Mouse (Mus musculus) erythroid progenitor cell, adult 5-6 weeks (primary cell): Measurements from ENCODE around the gene Adamts17. TPM values are rescaled to one million over a fixed set of nuclear protein-coding genes. Genes with fewer than 3 reads are reported as not detected.

ENCODE experiments used
- ATAC-seq: replicated peaks from 2 replicates; pipeline ENCODE4 v1.8.0; 2016; ENCODE audit warnings: moderate number of reproducible peaks, mild to moderate bottlenecking, moderate TSS enrichment, inconsistent platforms; ENCODE audit not compliant: poor library complexity, low FRiP score, severe bottlenecking
- total RNA-seq, 2 experiments: library from RNA; stranded (forward) in 1 of 2; stranded (reverse) in 1 of 2; fragments of 150-400 nt in 1 of 2; fragments of 186-747, 209-891 nt in 1 of 2; gene quantifications; 2 replicates each; pipeline versions ENCODE4 v1.2.3 to v1.2.4; 2015 to 2017; ENCODE audit warnings: low replicate concordance in 2 of 2

Adamts17 gene
- total RNA-seq, 2 experiments from 2014 or later: not detected

DNA sequence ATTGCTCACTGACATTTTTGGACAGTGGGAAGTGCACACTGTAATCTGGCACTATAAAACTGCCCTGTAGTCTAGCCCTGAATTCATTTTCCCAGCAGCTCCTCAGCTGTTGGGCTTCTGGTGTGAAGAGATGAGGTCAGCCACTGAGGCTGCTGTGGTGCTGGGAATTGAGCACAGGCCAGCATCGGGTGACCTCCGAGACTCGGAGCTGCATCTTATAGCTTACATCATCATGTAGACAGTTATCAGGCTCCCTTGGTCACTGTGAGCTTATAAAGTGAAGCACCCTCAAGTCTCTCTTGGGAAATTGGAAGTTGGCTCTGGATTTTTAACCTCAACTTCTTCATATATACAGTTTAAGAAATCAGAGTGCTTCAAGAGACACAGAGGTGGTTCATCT, 84.1 kb downstream of the Adamts17 start:
- ATAC-seq: no peak

DNA sequence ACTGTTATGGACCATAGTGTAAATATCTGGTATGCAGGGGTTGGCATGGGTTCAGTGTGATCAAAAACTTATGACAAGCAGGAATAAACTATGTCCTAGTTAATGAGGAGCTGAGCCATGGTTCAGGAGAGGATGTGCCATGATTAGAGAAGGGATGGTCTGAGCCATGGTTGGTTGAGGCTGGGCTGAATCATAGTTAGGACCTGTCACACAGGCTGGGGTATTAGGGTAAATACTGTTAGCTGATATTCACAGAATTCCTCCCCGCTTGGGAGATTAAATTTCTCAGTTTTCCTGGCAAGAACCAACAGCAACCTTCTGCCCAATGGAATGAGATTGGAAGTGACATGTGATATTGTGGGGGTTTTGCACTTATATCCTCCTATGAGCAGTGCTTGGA, 84.6 kb downstream of the Adamts17 start:
- ATAC-seq: no peak

DNA sequence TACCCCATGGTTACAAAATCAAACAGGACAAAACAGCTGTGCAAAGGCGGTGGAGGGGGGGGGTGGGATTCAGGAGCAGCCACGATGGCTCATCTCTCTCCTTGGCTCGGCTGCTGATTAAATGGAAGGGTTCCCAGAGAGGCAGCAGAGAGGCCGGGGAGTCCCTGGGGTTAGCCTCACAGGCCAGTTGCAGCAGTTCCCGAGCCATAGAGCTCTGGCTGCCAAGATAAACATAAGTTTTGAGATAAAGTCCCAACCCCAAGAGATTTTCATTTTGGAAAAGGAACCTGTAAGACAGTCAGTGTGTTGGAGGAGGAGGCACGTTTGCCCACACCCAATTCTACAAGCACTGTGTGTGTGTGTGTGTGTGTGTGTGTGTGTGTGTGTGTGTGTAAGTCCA, 89.7 kb downstream of the Adamts17 start:
- no peak for ATAC-seq

DNA sequence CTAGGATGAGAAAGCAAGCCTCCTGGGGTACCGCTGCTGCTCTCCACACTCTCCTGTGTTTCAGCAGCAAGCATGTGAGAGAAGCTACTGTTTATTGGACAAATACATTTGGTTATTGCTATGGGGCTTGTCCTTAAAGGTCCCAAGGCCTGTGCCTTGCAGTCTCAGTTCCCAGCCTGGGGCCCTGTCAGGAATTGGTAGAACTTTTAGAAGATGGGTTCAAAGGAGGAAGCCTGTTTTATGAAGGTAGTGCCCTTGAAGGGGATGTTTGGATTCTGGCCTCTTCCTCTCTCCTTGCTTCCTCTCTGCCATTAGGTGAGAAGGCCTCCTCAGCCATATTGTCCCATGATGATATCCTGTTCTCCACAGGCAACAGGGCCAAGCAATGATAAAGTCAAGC, 91.8 kb downstream of the Adamts17 start:
- ATAC-seq: no peak

DNA sequence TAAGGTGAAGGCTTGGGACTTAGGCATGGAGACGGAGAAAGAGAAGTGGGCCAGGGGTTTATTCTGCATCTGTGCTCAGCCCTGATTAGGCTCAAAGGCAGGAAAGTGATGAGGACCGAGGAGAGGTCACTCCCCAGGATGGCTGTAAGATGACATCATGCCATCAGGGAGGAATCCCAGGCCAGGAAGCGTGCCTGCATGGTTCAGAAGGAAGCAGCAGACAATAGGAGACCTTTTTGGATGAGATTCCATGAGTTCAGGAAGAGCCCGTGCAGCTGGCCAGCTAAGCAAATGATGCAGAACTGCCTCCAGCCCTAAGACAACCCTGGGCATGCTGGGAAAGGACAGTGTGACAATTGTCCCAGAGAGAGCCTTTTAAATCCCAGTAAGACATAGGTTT, 93.7 kb downstream of the Adamts17 start:
- ATAC-seq: no peak

DNA sequence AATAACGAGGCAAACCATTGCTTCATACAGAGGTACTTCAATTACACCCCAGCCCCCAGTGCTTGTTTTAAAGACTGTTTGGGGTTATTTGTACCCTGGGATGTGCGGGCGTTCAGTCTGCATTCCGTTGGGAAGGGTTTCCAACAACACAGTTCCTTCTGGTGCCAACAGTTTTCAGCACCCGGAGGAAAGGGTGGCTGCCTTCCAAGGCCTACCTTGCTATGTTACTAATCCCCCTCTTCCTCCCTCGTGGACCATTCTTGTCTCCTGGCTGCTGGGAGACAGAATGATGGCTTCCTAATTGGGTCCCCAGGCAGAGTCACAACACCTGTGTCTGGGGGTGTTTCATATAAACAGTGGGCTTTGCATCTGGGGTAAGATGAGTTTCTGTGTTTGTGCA, 94.5 kb downstream of the Adamts17 start:
- no peak for ATAC-seq

DNA sequence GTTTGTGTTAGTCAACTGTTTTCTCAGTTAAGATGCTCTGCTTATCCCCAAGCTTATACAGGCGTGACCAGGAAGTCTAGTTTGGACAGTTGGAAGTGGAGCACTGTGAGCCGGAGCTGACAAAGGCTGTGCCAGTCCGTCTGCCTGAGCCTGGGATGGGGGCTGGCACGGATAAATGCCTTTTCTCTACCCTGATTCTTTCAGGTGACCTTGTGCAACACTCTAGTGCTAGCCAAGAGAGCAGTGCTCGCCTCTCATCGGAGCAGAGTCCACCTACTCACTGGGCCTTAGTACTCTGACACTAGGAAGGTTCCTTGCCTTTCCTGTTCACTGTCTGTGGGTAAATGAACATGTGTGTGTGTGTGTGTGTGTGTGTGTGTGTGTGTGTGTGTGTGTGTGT, 95.5 kb downstream of the Adamts17 start:
- no peak for ATAC-seq

DNA sequence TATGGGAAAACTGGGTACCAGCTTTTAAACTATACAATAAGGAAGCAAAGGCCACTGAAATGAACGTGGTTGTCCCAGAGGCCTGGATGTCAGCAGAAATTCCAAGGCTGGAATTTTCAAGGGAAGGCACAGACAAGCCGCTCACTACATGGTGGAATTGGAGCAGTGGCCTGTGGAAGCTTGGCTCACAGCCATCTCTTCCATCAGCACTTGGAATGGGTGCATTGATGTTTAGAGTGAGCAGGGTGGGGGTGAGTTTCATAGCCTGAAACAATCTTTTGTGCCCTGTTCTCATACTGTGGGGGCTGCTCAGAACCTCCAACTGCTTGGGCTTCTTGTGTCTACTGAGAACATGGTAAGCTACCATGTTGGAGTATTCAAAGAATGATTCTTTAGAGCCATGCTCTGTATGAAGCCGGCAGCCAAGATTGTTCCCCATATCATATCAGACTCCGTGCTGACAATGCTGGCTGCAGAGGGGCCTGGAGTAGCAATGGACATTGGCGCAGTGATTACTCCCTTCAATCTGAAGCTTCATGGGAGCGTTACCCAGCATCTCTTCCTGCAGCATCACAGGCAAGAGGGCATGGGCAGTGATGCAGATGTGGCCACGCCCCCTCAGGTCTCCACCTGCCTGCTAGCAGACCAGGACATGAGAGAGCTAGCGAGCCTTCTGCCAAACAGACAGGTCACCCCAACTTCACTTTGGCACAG, 96.7 kb downstream of the Adamts17 start:
- no peak for ATAC-seq

DNA sequence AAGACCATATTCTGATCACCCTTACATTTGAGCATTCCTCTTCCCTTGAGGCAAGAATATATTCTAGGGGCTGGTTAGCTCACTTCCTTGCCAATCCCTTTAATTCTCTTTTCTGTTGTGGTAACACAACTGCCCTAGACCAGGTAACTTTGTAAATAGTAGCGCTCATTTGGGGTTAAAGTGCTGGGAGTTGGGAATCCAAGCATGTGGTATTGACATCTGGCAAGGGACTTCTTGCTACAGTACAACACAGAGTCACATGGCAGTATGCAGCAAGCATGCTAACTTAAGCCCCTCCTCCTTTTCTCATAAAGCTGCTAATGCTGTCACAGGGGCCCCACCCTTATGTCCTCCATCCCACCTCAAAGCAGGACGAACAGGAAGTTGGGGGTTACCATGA, 97.4 kb downstream of the Adamts17 start:
- no peak for ATAC-seq

DNA sequence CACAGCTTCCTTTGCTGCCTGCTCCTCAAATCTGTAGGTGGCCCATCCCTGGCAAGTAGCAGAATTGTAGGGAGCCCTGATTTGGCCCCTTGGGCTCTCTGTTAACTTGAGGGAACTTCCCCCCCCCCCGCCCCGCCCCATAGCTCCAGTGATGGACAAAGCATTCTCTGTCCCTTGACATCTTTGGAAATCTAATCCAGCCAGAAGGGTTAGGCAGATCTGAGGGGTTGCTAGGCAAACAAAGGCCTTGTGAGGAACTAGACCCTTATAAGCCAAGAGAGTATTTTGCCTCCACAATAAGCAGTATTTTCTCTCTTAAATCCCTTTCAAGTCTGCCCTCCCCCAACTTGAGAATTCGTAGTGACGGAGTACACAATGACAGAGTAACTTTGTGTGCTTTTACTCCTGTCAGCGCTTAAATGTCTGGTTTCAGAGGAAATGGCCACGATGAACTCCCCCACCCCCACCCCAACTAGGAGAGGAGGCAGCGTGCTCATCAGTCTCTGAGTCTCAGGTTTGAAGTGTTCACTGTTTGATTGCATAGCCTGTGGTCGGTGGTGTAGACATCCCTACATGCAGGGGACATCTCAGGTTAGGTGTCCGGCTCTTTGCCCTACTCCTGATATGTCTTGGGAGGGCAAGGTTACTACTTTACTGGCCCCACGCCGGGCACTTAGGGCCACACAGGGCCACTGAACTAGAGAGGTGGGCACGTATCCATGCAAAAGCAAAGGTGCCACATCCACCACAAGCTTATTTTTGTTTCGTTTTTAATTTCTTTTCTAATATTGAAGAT, 99.7 kb downstream of the Adamts17 start:
- ATAC-seq: no peak

DNA sequence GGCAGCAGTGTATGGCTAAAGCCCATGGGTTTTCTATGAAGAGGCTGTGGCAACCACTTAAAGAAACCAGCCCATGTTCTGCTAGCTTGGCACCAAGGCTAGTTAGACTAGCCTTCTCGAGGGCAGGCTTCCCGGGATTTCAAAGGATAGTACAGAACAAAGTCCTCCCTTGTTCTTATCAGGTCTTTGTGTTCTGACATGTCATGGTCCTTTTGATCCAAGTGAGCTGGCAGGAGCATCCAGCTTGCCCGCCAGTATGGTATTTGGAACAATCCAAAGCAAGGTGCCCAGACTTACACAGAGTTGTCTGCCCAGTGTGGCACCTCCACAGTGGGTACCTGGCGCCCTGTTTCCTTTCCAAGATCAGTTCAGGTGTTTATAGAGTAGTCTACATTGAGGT, 101.2 kb downstream of the Adamts17 start:
- ATAC-seq: no peak

DNA sequence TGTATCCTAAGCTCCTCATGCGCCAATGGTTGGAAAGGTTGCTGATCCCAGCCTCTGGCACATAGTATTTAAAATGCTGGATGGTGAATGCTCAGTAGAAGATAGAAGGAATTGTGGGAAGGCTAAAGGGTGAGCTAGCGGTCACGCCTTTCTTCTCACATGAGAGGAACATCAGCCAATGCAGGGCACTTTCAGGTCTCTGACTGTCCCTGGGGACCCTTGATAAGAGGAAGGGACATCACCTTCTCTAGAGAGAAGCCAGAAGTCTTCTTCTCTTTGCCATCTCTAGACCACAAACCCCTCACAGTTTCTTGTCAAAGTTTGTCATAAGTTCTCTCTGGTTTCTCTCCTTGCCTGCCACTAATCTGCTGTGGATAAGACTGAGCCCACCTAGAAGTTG, 109.5 kb downstream of the Adamts17 start:
- ATAC-seq: no peak

DNA sequence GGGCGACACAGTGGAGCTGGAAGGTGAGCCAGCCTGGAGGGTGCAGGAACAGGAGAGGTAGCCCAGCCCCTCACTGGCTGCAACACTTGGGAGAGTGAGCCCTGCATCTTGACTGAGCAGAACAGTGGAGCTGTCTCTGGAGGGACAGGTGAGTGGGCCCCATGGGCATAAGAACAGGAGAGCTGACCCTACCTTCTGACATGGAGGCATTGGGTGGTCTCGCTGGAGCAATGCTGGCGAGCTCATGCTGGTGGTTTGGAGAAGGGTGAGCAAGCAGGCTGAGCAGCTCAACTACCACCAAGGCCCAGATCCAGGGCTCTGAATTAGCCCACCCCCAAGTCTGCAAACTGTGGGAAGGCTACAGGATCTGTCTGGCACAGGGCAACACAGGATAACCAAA, 113.4 kb downstream of the Adamts17 start:
- ATAC-seq: no peak

DNA sequence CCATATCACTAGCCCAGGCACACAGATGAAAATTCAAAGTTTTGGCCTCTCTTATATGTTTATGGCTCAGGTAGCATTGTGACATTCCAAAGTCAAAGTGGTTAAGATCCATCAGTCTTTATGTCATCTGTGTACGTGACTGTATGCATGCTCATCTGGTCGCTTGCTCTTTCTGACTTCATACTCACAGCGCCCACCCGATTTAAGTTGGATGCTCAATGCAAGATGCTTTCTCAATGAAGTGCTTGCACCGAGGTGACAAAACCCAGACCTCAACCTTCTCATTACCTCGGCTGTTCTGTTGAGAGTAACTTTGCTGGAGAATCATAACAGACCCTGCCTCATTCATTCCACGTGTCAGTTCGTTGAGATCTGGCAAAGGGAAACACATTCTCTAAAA, 114.5 kb downstream of the Adamts17 start:
- ATAC-seq: no peak

DNA sequence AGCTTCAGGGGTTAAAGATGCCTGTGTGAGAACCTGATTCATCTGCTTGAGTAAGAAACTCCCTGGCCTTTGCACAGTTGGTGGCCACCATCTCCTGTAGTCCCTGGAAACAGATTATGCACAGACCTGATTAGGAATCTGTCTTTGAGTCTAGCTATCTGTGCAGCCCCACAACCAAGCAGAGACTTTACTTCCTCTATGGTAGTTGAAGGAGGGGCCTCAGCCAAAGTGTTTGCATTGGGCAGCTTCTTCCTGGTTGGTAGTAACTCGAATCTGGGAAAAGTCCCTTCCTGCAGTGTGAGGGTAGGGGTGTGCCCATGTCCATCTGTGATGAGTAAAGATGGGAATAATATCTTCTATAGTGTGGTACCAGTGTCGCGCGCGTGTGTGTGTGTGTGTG, 115.2 kb downstream of the Adamts17 start:
- ATAC-seq: no peak

DNA sequence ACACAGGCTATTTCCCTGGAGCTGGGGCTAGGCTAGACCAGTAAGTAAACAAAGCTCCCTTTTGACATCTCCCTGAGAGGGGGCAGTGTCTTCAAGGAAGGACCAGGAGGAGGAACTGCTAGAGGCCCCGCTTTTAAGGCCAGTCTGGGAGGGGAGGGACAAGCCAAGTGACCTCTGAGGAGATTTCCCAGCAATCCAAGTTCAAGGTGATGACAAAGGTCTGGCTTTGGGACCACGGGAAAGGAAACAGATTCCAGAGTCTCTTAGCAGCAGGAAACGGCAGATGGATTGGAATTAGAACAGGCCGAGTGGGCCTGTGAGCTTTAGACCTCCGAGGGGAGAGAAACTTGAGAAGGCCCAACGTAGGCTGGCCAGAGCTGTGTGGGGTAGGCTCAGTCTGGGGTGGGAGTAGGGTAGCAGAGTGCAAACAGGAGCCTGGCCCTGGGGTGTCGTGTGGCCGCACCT, 116.0 kb downstream of the Adamts17 start:
- ATAC-seq: no peak

DNA sequence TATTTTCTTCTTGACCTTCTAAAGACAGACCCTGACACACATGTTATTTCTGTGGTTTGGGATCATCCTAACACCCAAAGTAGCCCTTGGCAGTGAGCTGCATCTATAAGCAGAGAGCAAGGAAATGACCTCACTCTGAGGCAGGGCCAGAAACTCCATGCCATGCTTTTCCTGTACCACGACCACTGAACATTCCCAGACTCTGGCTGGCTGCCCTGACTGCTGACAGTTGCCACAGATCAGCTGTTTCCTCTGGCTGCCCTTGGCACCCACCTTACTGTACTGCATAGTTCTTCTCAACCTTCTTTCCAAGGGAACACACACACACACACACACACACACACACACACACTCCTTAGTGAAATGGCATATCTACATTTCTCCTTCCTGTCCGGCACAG, 116.4 kb downstream of the Adamts17 start:
- no peak for ATAC-seq

DNA sequence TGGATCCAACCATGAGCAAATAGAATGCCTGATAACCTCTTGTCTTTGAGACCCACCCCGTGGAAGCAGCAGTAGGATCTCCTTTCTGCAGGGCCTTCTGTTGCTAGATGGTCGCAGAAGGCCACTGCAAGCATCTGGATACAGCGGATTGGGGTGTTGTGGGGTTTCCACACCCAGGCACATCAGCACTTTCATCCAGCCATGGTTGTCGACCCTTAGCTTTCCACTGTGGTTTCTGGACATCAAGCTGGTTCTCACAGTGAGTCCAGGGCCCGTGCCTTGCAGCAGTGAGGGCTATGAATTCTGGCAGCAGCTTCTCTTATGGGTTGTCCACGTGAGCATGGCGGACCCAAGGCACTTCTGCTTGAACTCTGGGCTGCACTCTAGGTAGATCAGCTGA, 118.2 kb downstream of the Adamts17 start:
- ATAC-seq: no peak

DNA sequence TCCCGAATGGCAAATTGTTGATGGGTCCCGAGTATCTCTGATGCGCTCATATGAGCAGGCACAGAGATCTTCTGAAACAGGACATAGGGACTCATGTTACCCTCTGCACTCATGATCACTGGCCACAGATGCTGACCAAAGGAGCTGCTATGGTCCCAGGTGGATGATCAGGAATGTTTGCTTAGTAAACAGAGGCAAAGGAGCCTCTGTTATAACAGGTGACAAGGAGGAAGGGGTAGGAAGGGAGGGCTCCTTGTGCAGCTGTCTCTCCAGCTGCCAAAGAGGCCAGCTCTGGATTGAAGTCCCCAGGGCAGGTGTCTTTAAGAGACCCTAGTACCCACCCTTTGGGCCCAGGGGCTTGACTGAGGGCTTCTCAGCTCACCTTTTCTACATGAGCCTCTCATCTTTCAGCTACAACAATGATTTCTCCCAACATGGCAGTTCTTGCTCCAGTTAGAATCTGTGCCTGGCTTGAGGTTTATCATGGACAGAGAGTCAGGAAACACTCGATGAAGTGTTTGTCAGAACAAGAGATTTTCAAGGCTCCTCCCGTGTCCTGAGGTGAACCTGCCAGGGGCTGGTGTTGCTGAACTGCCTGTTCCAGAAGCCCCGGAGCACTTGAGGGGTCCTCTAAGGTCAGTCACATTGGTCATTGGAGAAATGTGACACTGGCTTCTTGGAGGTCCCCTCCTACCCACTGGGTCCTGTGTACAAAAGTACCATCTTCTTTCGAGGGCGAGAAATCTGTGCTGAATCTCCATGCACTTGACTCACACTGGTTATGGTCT, 120.9 kb downstream of the Adamts17 start:
- no peak for ATAC-seq

DNA sequence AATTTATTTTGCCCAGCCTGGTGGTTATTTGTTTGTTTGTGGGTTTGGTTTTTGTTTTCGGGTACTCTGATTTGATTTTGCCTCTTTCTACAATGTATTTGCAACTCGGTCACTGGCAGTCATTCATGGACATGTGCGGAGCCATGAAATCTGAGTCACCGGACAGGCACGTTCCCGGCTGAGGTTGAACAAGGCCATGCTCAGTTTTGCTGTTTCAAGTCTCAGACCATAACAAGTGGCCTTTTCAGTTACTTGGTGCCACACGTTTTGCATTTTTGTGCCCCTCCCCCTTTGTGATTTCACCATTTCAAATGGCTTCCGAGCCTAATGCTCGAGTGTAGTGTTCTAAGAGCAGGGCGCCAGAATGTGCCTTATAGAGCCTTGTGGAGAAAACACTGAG, 123.2 kb downstream of the Adamts17 start:
- ATAC-seq: no peak

DNA sequence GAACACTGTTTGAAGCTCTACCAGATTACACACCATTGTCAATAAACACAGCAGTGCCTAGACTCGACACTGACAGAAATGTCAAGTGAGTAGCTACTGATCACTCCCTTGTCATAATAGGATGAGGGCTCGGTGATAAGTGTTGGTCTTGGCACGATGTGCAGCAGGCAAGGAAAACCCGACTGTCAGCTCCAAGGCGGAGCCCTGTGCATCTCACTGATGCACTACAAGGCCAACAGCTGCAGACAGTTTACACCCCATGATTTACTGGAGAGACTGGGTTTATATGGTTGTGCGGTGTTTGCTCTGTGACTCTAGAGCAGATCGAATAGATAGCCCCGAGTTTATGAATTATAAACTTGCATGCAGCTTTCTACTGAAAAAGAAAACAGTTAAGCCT, 124.0 kb downstream of the Adamts17 start:
- no peak for ATAC-seq
